Mouse (Mus musculus) cerebellum, adult 11 months (tissue): ENCODE data around the gene Sccpdh.
"Not testable (repeated sequence)": the region's sequence is repeated elsewhere in the genome, so short reads cannot be mapped to it uniquely, and the experiment has no call there.

Experiments
- DNase-seq: peaks from one replicate; pipeline ENCODE4 v3.0.0; 2022

Sccpdh gene

GRCm38 (mm10) chr1:179668836-179669537 lies 977 bp downstream of the Sccpdh start:
- DNase-seq = no peak

- no peak for DNase-seq
These were observed 6.3 kb downstream of the Sccpdh start for GRCm38 (mm10) chr1:179674355-179674754.

- no peak for DNase-seq
These were observed 9.0 kb downstream of the Sccpdh start for GRCm38 (mm10) chr1:179677031-179677430.

- DNase-seq = no peak
These were observed 11.3 kb downstream of the Sccpdh start for GRCm38 (mm10) chr1:179679326-179679725.

GRCm38 (mm10) chr1:179682753-179683152 lies 14.7 kb downstream of the Sccpdh start:
- not testable (repeated sequence) for DNase-seq

- DNase-seq = no peak
These were observed 18.3 kb downstream of the Sccpdh start for GRCm38 (mm10) chr1:179686348-179686747.

- DNase-seq = no peak
These were observed 18.8 kb downstream of the Sccpdh start for GRCm38 (mm10) chr1:179686781-179687180.

- no peak for DNase-seq
These were observed 19.3 kb downstream of the Sccpdh start for GRCm38 (mm10) chr1:179687305-179687704.

GRCm38 (mm10) chr1:179687966-179688365 lies 20.0 kb downstream of the Sccpdh start:
- peak; percentile 57 for DNase-seq

- no peak for DNase-seq
These were observed 20.4 kb downstream of the Sccpdh start for GRCm38 (mm10) chr1:179688415-179688814.

GRCm38 (mm10) chr1:179688914-179689313 lies 20.9 kb downstream of the Sccpdh start:
- no peak for DNase-seq

GRCm38 (mm10) chr1:179689479-179689878 lies 21.5 kb downstream of the Sccpdh start:
- DNase-seq = no peak

- no peak for DNase-seq
These were observed 36.1 kb downstream of the Sccpdh start for GRCm38 (mm10) chr1:179704150-179704549.

GRCm38 (mm10) chr1:179705154-179705553 lies 37.1 kb downstream of the Sccpdh start:
- no peak for DNase-seq

GRCm38 (mm10) chr1:179709390-179709789 lies 41.4 kb downstream of the Sccpdh start:
- DNase-seq = peak; percentile 14

GRCm38 (mm10) chr1:179710739-179711138 lies 42.7 kb downstream of the Sccpdh start:
- DNase-seq = no peak

GRCm38 (mm10) chr1:179712658-179713057 lies 44.6 kb downstream of the Sccpdh start:
- DNase-seq = no peak

- no peak for DNase-seq
These were observed 45.4 kb downstream of the Sccpdh start for GRCm38 (mm10) chr1:179713367-179713766.

GRCm38 (mm10) chr1:179715289-179715688 lies 47.3 kb downstream of the Sccpdh start:
- DNase-seq = not testable (repeated sequence)

- no peak for DNase-seq
These were observed 47.8 kb downstream of the Sccpdh start for GRCm38 (mm10) chr1:179715786-179716185.

GRCm38 (mm10) chr1:179722811-179723469 lies 54.9 kb downstream of the Sccpdh start:
- no peak for DNase-seq

GRCm38 (mm10) chr1:179728661-179729060 lies 60.7 kb downstream of the Sccpdh start:
- DNase-seq = no peak

GRCm38 (mm10) chr1:179731391-179731790 lies 63.4 kb downstream of the Sccpdh start:
- no peak for DNase-seq
